Mouse (Mus musculus) lung, adult 2 months (tissue): ENCODE measurements around the gene Otop3.

Experiments used
- CTCF ChIP-seq: fragments of 200-500 bp; IDR thresholded peaks from 2 replicates; pipeline ENCODE4 v1.5.1; 2011; ENCODE audit warnings: mild to moderate bottlenecking, low read length, control low read depth; ENCODE audit not compliant: insufficient read depth
- POLR2A ChIP-seq: fragments of 200-500 bp; IDR thresholded peaks from 2 replicates; pipeline ENCODE4 v1.6.1; 2011; ENCODE audit warnings: low read depth, mild to moderate bottlenecking, control low read depth, low read length, borderline replicate concordance; ENCODE audit errors: extremely low read depth

DNA sequence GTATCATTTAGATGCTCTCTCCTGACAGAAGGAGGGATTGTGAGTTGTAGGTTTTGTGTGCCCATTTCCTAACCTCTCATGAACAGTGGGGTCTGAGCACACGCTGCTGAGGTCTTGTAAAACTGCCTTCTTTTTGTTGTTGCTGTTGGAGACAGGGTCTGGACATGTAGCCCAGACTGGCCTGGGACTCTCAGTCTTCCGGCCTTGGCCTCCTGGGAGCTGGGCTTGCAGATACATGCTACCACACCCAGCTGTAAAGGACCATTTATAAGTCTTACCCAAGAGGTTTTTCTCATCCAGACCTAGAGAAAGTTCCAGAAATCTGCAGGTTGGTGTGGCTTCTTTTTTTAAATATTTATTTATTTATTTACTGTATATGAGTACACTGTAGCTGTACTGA is 46.2 kb upstream of the Otop3 start:
- TF ChIP-seq POLR2A: no peak
- TF ChIP-seq CTCF: no peak
